Mouse (Mus musculus) embryonic fibroblast, embryonic 13.5 days (primary cell): ENCODE results near the gene Ank.

Experiments used
- CTCF ChIP-seq: IDR thresholded peaks from 2 replicates; pipeline ENCODE4 v1.5.1; 2011; ENCODE audit warnings: mild to moderate bottlenecking, control low read depth, low read length, moderate library complexity, borderline replicate concordance; ENCODE audit not compliant: insufficient read depth
- POLR2A ChIP-seq: IDR thresholded peaks from 2 replicates; pipeline ENCODE4 v1.6.1; 2011; ENCODE audit warnings: low read depth, mild to moderate bottlenecking, control low read depth, low read length, moderate library complexity

DNA sequence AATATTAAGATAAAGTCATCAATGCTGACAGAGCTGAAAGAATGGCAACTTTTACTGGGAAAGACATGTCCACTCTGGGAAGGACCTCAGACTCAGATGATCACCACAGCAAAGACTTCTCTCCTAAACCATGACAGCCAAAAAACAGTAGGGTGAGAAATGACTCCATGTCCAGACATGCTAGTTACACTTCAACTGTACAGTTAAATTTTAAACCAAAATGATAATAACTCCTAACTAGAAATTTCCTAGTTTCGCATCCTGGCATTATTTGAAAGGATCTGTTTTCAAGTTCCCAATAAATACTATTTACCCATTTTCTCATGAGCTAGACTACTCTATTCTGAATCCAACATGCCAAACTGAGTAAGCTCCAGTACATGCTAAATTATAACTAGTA, 159.8 kb downstream of the Ank start:
- TF ChIP-seq POLR2A (no peak), CTCF (no peak)
